Mouse (Mus musculus): ENCODE results near the gene Nedd1.
A peak's percentile ranks its signal among the peaks of the same experiment; 100 is the strongest.

Nedd1 gene

GRCm38 (mm10) chr10:92721771-92722619 lies at the start of gene Nedd1:
TSS of gene Nedd1 (minus strand) at chr10:92722420.
- DNase-seq (ENCODE audit: low read depth, low spot score), result peak; percentile 49

- no peak for DNase-seq (ENCODE audit: low read depth, low spot score)
These were observed 32.1 kb upstream of the Nedd1 start for GRCm38 (mm10) chr10:92754359-92754758.

GRCm38 (mm10) chr10:92730339-92730738 lies 8.1 kb upstream of the Nedd1 start:
- no peak for DNase-seq (ENCODE audit: low read depth, low spot score)

- DNase-seq (ENCODE audit: low read depth, low spot score), result no peak
These were observed 6.5 kb upstream of the Nedd1 start for GRCm38 (mm10) chr10:92728723-92729122.

GRCm38 (mm10) chr10:92722620-92722988 lies 384 bp upstream of the Nedd1 start:
- DNase-seq (ENCODE audit: low read depth, low spot score), result no peak

- no peak for DNase-seq (ENCODE audit: low read depth, low spot score)
These were observed 23.2 kb downstream of the Nedd1 start for GRCm38 (mm10) chr10:92699032-92699431.

- no peak for DNase-seq (ENCODE audit: low read depth, low spot score)
These were observed 47.2 kb downstream of the Nedd1 start for GRCm38 (mm10) chr10:92675056-92675455.

- no peak for DNase-seq (ENCODE audit: low read depth, low spot score)
These were observed 50.3 kb downstream of the Nedd1 start for GRCm38 (mm10) chr10:92671906-92672305.

GRCm38 (mm10) chr10:92665287-92665686 lies 56.9 kb downstream of the Nedd1 start:
- no peak for DNase-seq (ENCODE audit: low read depth, low spot score)

- no peak for DNase-seq (ENCODE audit: low read depth, low spot score)
These were observed 69.0 kb downstream of the Nedd1 start for GRCm38 (mm10) chr10:92653266-92653665.

- no peak for DNase-seq (ENCODE audit: low read depth, low spot score)
These were observed 69.8 kb downstream of the Nedd1 start for GRCm38 (mm10) chr10:92652399-92652920.

GRCm38 (mm10) chr10:92651266-92651665 lies 71.0 kb downstream of the Nedd1 start:
- DNase-seq (ENCODE audit: low read depth, low spot score), result no peak

GRCm38 (mm10) chr10:92649096-92649495 lies 73.1 kb downstream of the Nedd1 start:
- DNase-seq (ENCODE audit: low read depth, low spot score), result no peak

GRCm38 (mm10) chr10:92647691-92648090 lies 74.5 kb downstream of the Nedd1 start:
- no peak for DNase-seq (ENCODE audit: low read depth, low spot score)

GRCm38 (mm10) chr10:92643995-92644394 lies 78.2 kb downstream of the Nedd1 start:
- no peak for DNase-seq (ENCODE audit: low read depth, low spot score)

GRCm38 (mm10) chr10:92641032-92641431 lies 81.2 kb downstream of the Nedd1 start:
- DNase-seq (ENCODE audit: low read depth, low spot score), result no peak

Data from WW6 (cell line).